In genomic region chr14:27373498-27373897, GRCm38 (mm10) we compare ENCODE assay signal across 26 mouse cellular contexts.
"Had no signal": no experiment of that assay in that cellular context is flagged by ENCODE, and none has a peak within 500 bp of the region (broad histone marks: within the 10 kb centered on the region; RNA-seq: fewer than 3 reads in every experiment).

No protein-coding gene starts in this region.

- H3K4me2 ChIP-seq: embryonic facial prominence, embryonic 12.5 days; embryonic facial prominence, embryonic 13.5 days; embryonic facial prominence, embryonic 15.5 days; forebrain, embryonic 12.5 days; forebrain, embryonic 13.5 days; forebrain, embryonic 15.5 days had no signal

- H3K4me3 ChIP-seq: embryonic facial prominence, embryonic 10.5 days; embryonic facial prominence, embryonic 12.5 days; embryonic facial prominence, embryonic 13.5 days; embryonic facial prominence, embryonic 15.5 days; erythroblast, embryonic 14.5 days; forebrain, embryonic 10.5 days; forebrain, embryonic 12.5 days; forebrain, embryonic 13.5 days; forebrain, embryonic 15.5 days; gastrocnemius, adult 2 months; heart, adult 2 months had no signal

- H3K9me3 ChIP-seq: embryonic facial prominence, embryonic 10.5 days; embryonic facial prominence, embryonic 12.5 days; embryonic facial prominence, embryonic 13.5 days; embryonic facial prominence, embryonic 15.5 days; forebrain, embryonic 10.5 days; forebrain, embryonic 12.5 days; forebrain, embryonic 13.5 days; forebrain, embryonic 15.5 days had no signal

- DNase-seq: cerebellum, adult 9-10 months; cerebellum, adult 9-11 months; cerebellum, postnatal 10 days; cerebellum, postnatal 14 days; cerebellum, postnatal 25 days; cerebellum, postnatal 36 days; embryo, embryonic 11 days; forebrain, postnatal 0 days; gastrocnemius, adult 2 months; gastrocnemius, postnatal 10 days; gastrocnemius, postnatal 14 days; gastrocnemius, postnatal 25 days; gastrocnemius, postnatal 36 days; heart, adult 18-20 months; heart, adult 2 months had no signal

- H3K27ac ChIP-seq: embryonic facial prominence, embryonic 10.5 days; embryonic facial prominence, embryonic 12.5 days; embryonic facial prominence, embryonic 13.5 days; embryonic facial prominence, embryonic 15.5 days; forebrain, embryonic 10.5 days; forebrain, embryonic 12.5 days; forebrain, embryonic 13.5 days; forebrain, embryonic 15.5 days; gastrocnemius, adult 2 months; heart, adult 2 months had no signal

- H3K4me1 ChIP-seq: embryonic facial prominence, embryonic 10.5 days; embryonic facial prominence, embryonic 13.5 days; embryonic facial prominence, embryonic 15.5 days; forebrain, embryonic 12.5 days; forebrain, embryonic 13.5 days; forebrain, embryonic 15.5 days had no signal

- H3K9ac ChIP-seq: embryonic facial prominence, embryonic 12.5 days; embryonic facial prominence, embryonic 13.5 days; embryonic facial prominence, embryonic 15.5 days; forebrain, embryonic 12.5 days; forebrain, embryonic 13.5 days; forebrain, embryonic 15.5 days; forebrain, postnatal 0 days had no signal

- ATAC-seq: forebrain, embryonic 13.5 days; forebrain, embryonic 14.5 days; forebrain, embryonic 15.5 days; forebrain, embryonic 16.5 days; forebrain, postnatal 0 days had no signal

- H3K27me3 ChIP-seq: embryonic facial prominence, embryonic 12.5 days; embryonic facial prominence, embryonic 13.5 days; embryonic facial prominence, embryonic 15.5 days; forebrain, embryonic 12.5 days; forebrain, embryonic 13.5 days; forebrain, embryonic 15.5 days had no signal

- H3K36me3 ChIP-seq: embryonic facial prominence, embryonic 10.5 days; embryonic facial prominence, embryonic 12.5 days; embryonic facial prominence, embryonic 13.5 days; embryonic facial prominence, embryonic 15.5 days; forebrain, embryonic 10.5 days; forebrain, embryonic 12.5 days; forebrain, embryonic 15.5 days had no signal
